Mouse (Mus musculus): ENCODE results near the gene Suclg1. TPM values are rescaled to one million over a fixed set of nuclear protein-coding genes. Genes with fewer than 3 reads are reported as not detected.

Gene Suclg1
- polyA plus RNA-seq, 1 experiment from 2014 or later: 132 TPM

GRCm38 (mm10) chr6:73228408-73228807 lies 19.8 kb upstream of the Suclg1 start:
- H3K9me3 ChIP-seq: no peaks in the 10 kb centered on the region
- no peak for ATAC-seq (ENCODE audit: low read depth)
- no peak overlapping the region for H3K9ac ChIP-seq
- H3K36me3 ChIP-seq: no peaks in the 10 kb centered on the region
- no peak overlapping the region for H3K27ac ChIP-seq (replicated peaks)
- H3K4me2 ChIP-seq: no peak overlapping the region
- WGBS: 60% methylated on average over 4 of the region's 4 CpGs
- no peak overlapping the region for H3K4me3 ChIP-seq
- no peaks in the 10 kb centered on the region for H3K27me3 ChIP-seq
- H3K4me1 ChIP-seq (replicated peaks): no peaks in the 10 kb centered on the region

GRCm38 (mm10) chr6:73228881-73229280 lies 19.3 kb upstream of the Suclg1 start:
- Histone ChIP-seq H3K9ac (no peak overlapping the region), H3K4me1 (replicated peaks) (no peaks in the 10 kb centered on the region), H3K9me3 (no peaks in the 10 kb centered on the region), H3K36me3 (no peaks in the 10 kb centered on the region), H3K4me3 (no peak overlapping the region), H3K4me2 (no peak overlapping the region), H3K27me3 (no peaks in the 10 kb centered on the region), H3K27ac (replicated peaks) (no peak overlapping the region)
- WGBS: 76% methylated on average over 3 of the region's 3 CpGs
- no peak for ATAC-seq (ENCODE audit: low read depth)

- no peaks in the 10 kb centered on the region for H3K9me3 ChIP-seq
- H3K4me2 ChIP-seq: no peak overlapping the region
- no peaks in the 10 kb centered on the region for H3K27me3 ChIP-seq
- no peaks in the 10 kb centered on the region for H3K36me3 ChIP-seq
- no peak for ATAC-seq (ENCODE audit: low read depth)
- WGBS: 89% methylated on average over 12 of the region's 12 CpGs
- H3K4me1 ChIP-seq (replicated peaks): no peaks in the 10 kb centered on the region
- H3K4me3 ChIP-seq: no peak overlapping the region
- no peak overlapping the region for H3K9ac ChIP-seq
- no peak overlapping the region for H3K27ac ChIP-seq (replicated peaks)
Measured at GRCm38 (mm10) chr6:73232152-73232584, 16.0 kb upstream of the Suclg1 start.

GRCm38 (mm10) chr6:73233202-73233726 lies 14.9 kb upstream of the Suclg1 start:
- H3K4me1 ChIP-seq (replicated peaks): no peaks in the 10 kb centered on the region
- H3K27me3 ChIP-seq: no peaks in the 10 kb centered on the region
- no peak overlapping the region for H3K4me2 ChIP-seq
- no peak for ATAC-seq (ENCODE audit: low read depth)
- no peak overlapping the region for H3K9ac ChIP-seq
- no peaks in the 10 kb centered on the region for H3K36me3 ChIP-seq
- H3K9me3 ChIP-seq: no peaks in the 10 kb centered on the region
- WGBS: 91% methylated on average over 6 of the region's 6 CpGs
- no peak overlapping the region for H3K4me3 ChIP-seq
- H3K27ac ChIP-seq (replicated peaks): no peak overlapping the region

GRCm38 (mm10) chr6:73234302-73234900 lies 13.8 kb upstream of the Suclg1 start:
- ATAC-seq (ENCODE audit: low read depth): no peak
- 90% methylated on average over 6 of the region's 6 CpGs for WGBS

GRCm38 (mm10) chr6:73235650-73236049 lies 12.5 kb upstream of the Suclg1 start:
- Histone ChIP-seq H3K4me1 (replicated peaks) (no peaks in the 10 kb centered on the region), H3K4me3 (no peak overlapping the region), H3K36me3 (no peaks in the 10 kb centered on the region), H3K9ac (no peak overlapping the region), H3K9me3 (no peaks in the 10 kb centered on the region), H3K27me3 (no peaks in the 10 kb centered on the region), H3K27ac (replicated peaks) (no peak overlapping the region), H3K4me2 (no peak overlapping the region)
- 75% methylated on average over 3 of the region's 3 CpGs for WGBS
- no peak for ATAC-seq (ENCODE audit: low read depth)

More at GRCm38 (mm10) chr6:73234302-73234900, 13.8 kb upstream of the Suclg1 start:
- Histone ChIP-seq H3K36me3 (no peaks in the 10 kb centered on the region), H3K4me2 (no peak overlapping the region), H3K9me3 (no peaks in the 10 kb centered on the region), H3K4me3 (no peak overlapping the region), H3K4me1 (replicated peaks) (no peaks in the 10 kb centered on the region), H3K27ac (replicated peaks) (no peak overlapping the region), H3K27me3 (no peaks in the 10 kb centered on the region), H3K9ac (no peak overlapping the region)

GRCm38 (mm10) chr6:73246821-73247220 lies 1.4 kb upstream of the Suclg1 start:
- H3K9me3 ChIP-seq: no peaks in the 10 kb centered on the region
- ATAC-seq (ENCODE audit: low read depth): no peak
- H3K4me3 ChIP-seq: no peak overlapping the region
- 81% methylated on average over 2 of the region's 2 CpGs for WGBS
- no peaks in the 10 kb centered on the region for H3K27me3 ChIP-seq
- H3K4me1 ChIP-seq (replicated peaks): peaks cover 19% of the 10 kb centered on the region
- no peak overlapping the region for H3K27ac ChIP-seq (replicated peaks)
- no peak overlapping the region for H3K9ac ChIP-seq
- no peaks in the 10 kb centered on the region for H3K36me3 ChIP-seq
- H3K4me2 ChIP-seq: no peak overlapping the region

GRCm38 (mm10) chr6:73247452-73247851 lies 730 bp upstream of the Suclg1 start:
- Histone ChIP-seq H3K36me3 (no peaks in the 10 kb centered on the region), H3K27ac (replicated peaks) (no peak overlapping the region), H3K4me3 (peak overlapping the region; percentile 81), H3K9me3 (no peaks in the 10 kb centered on the region), H3K9ac (peak overlapping the region; percentile 94; the same call in 1 of the 2 replicates), H3K4me2 (peak overlapping the region; percentile 85), H3K27me3 (no peaks in the 10 kb centered on the region), H3K4me1 (replicated peaks) (peaks cover 19% of the 10 kb centered on the region)
- no peak for ATAC-seq (ENCODE audit: low read depth)
- WGBS: 43% methylated on average over 4 of the region's 4 CpGs

GRCm38 (mm10) chr6:73249049-73249422 lies 854 bp downstream of the Suclg1 start:
- peak overlapping the region; percentile 94 for H3K9ac ChIP-seq
- ATAC-seq (ENCODE audit: low read depth): no peak; the same call in none of the 2 replicates
- H3K27me3 ChIP-seq: no peaks in the 10 kb centered on the region
- peak overlapping the region; percentile 81 for H3K4me3 ChIP-seq
- H3K9me3 ChIP-seq: no peaks in the 10 kb centered on the region
- WGBS: 10% methylated on average over 12 of the region's 12 CpGs
- H3K27ac ChIP-seq (replicated peaks): peak overlapping the region; percentile 86; the same call in 1 of the 2 replicates
- H3K36me3 ChIP-seq: no peaks in the 10 kb centered on the region
- peaks cover 20% of the 10 kb centered on the region for H3K4me1 ChIP-seq (replicated peaks)
- H3K4me2 ChIP-seq: peak overlapping the region; percentile 85

GRCm38 (mm10) chr6:73249851-73250250 lies 1.7 kb downstream of the Suclg1 start:
- Histone ChIP-seq H3K9me3 (no peaks in the 10 kb centered on the region), H3K4me2 (peak overlapping the region; percentile 85), H3K4me1 (replicated peaks) (peaks cover 28% of the 10 kb centered on the region), H3K9ac (peak overlapping the region; percentile 94; the same call in 1 of the 2 replicates), H3K4me3 (peak overlapping the region; percentile 81), H3K27ac (replicated peaks) (no peak overlapping the region), H3K36me3 (no peaks in the 10 kb centered on the region), H3K27me3 (no peaks in the 10 kb centered on the region)
- ATAC-seq (ENCODE audit: low read depth): no peak
- WGBS: 86% methylated on average over 4 of the region's 4 CpGs

- peaks cover 3% of the 10 kb centered on the region; the same call in 1 of the 2 replicates for H3K36me3 ChIP-seq
- no peaks in the 10 kb centered on the region for H3K9me3 ChIP-seq
- no peaks in the 10 kb centered on the region for H3K27me3 ChIP-seq
- peaks cover 33% of the 10 kb centered on the region for H3K4me1 ChIP-seq (replicated peaks)
- no peak overlapping the region for H3K9ac ChIP-seq
- no peak overlapping the region for H3K4me3 ChIP-seq
- no peak overlapping the region for H3K4me2 ChIP-seq
- no peak for ATAC-seq (ENCODE audit: low read depth)
- no peak overlapping the region for H3K27ac ChIP-seq (replicated peaks)
- WGBS: 94% methylated on average over 11 of the region's 11 CpGs
Measured at GRCm38 (mm10) chr6:73251336-73251735, 3.2 kb downstream of the Suclg1 start.

- Histone ChIP-seq H3K4me3 (no peak overlapping the region), H3K9me3 (no peaks in the 10 kb centered on the region), H3K36me3 (peaks cover 12% of the 10 kb centered on the region; the same call in 1 of the 2 replicates), H3K9ac (no peak overlapping the region), H3K27ac (replicated peaks) (no peak overlapping the region), H3K4me1 (replicated peaks) (peaks cover 33% of the 10 kb centered on the region), H3K4me2 (no peak overlapping the region), H3K27me3 (no peaks in the 10 kb centered on the region)
- ATAC-seq (ENCODE audit: low read depth): no peak
Measured at GRCm38 (mm10) chr6:73252396-73252795, 4.2 kb downstream of the Suclg1 start.

- no peaks in the 10 kb centered on the region for H3K9me3 ChIP-seq
- H3K4me3 ChIP-seq: no peak overlapping the region
- no peak overlapping the region for H3K9ac ChIP-seq
- peaks cover 28% of the 10 kb centered on the region for H3K4me1 ChIP-seq (replicated peaks)
- no peak for ATAC-seq (ENCODE audit: low read depth)
- WGBS: 93% methylated on average over 2 of the region's 2 CpGs
- H3K27me3 ChIP-seq: no peaks in the 10 kb centered on the region
- no peak overlapping the region for H3K27ac ChIP-seq (replicated peaks)
- no peak overlapping the region for H3K4me2 ChIP-seq
- peaks cover 16% of the 10 kb centered on the region for H3K36me3 ChIP-seq
Measured at GRCm38 (mm10) chr6:73253006-73253405, 4.8 kb downstream of the Suclg1 start.
